Comparison of ENCODE assay signal across 20 mouse cellular contexts in the genomic region with DNA sequence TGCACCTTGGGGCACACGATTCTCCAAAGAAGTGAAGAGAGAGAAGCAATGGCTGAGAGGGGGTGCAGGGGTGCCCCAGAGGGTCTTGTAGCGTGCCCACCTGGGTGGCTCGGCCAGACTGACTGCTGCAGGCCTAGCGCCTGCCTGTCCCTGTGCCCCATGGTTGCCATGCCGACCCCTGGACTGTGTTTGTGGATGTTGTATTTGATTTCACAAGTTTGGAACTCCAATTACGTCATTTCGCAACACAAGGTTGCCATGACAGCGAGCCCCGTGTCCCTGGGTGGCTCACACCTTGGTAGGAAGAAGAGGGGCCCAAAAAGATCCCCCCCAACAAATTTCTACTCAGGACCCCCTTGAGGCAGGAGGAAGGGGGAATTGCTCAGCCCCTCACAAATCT. TPM values are rescaled to one million over a fixed set of nuclear protein-coding genes. Genes with fewer than 3 reads are reported as not detected.
DNase-seq lines count a peak whose midpoint lies in the region; ATAC-seq and TF ChIP-seq lines count a peak whose summit lies in the region.
"Had no signal": no experiment of that assay in that cellular context is flagged by ENCODE, and none has a peak within 500 bp of the region (broad histone marks: within the 10 kb centered on the region; RNA-seq: fewer than 3 reads in every experiment).

No protein-coding gene starts in this region.

- H3K9me3 ChIP-seq in lung, embryonic 14.5 days (ENCODE audit: low read depth, low read length): no peaks in the 10 kb centered on the region
- H3K9me3 ChIP-seq: G1E had no signal

- no peak overlapping the region for H3K9ac ChIP-seq in lung, embryonic 14.5 days
- H3K9ac ChIP-seq: forebrain, embryonic 13.5 days; forebrain, postnatal 0 days; heart, embryonic 13.5 days had no signal

- no peak for TF ChIP-seq CTCF in lung, embryonic 14.5 days (IDR thresholded peaks at IDR 0.05; ENCODE audit: low read depth)
- TF ChIP-seq CTCF in C2C12 (IDR thresholded peaks at IDR 0.05; ENCODE audit: control insufficient read depth, insufficient read depth, insufficient read length): no peak

- no peaks in the 10 kb centered on the region for H3K36me3 ChIP-seq in lung, embryonic 14.5 days (ENCODE audit: insufficient read depth)
- H3K36me3 ChIP-seq in C2C12 (ENCODE audit: control insufficient read depth, insufficient read depth): no peaks in the 10 kb centered on the region
- H3K36me3 ChIP-seq: G1E; heart, embryonic 13.5 days had no signal

- no peaks in the 10 kb centered on the region for H3K27me3 ChIP-seq in lung, embryonic 14.5 days (ENCODE audit: insufficient read depth, low read length)
- no peaks in the 10 kb centered on the region for H3K27me3 ChIP-seq in C2C12 (ENCODE audit: control insufficient read depth, insufficient read depth, insufficient read length)
- H3K27me3 ChIP-seq: forebrain, embryonic 13.5 days had no signal

- H3K4me3 ChIP-seq in lung, embryonic 14.5 days (ENCODE audit: low read depth, low read length): no peak overlapping the region
- H3K4me3 ChIP-seq in C2C12 (ENCODE audit: insufficient read depth, poor library complexity, severe bottlenecking): no peak overlapping the region
- H3K4me3 ChIP-seq: forebrain, embryonic 13.5 days; gastrocnemius, adult 2 months; heart, embryonic 13.5 days had no signal

- no peaks in the 10 kb centered on the region for H3K4me1 ChIP-seq in lung, embryonic 14.5 days (ENCODE audit: insufficient read depth)
- H3K4me1 ChIP-seq: forebrain, embryonic 13.5 days; heart, embryonic 13.5 days had no signal

- H3ac ChIP-seq in C2C12 (ENCODE audit: control insufficient read depth, insufficient read length, low read depth): no peak overlapping the region

- no peaks in the 10 kb centered on the region for H3K79me3 ChIP-seq in C2C12 (ENCODE audit: low read depth)

- no peak overlapping the region for H3K27ac ChIP-seq in lung, embryonic 14.5 days (ENCODE audit: low read depth)
- H3K27ac ChIP-seq: forebrain, embryonic 13.5 days; gastrocnemius, adult 2 months; heart, embryonic 13.5 days had no signal

- no peaks in the 10 kb centered on the region for H3K79me2 ChIP-seq in C2C12 (ENCODE audit: control insufficient read depth, insufficient read depth)

- H3K4me2 ChIP-seq in lung, embryonic 14.5 days: no peak overlapping the region
- H3K4me2 ChIP-seq: forebrain, embryonic 13.5 days; heart, embryonic 13.5 days had no signal

- ATAC-seq in lung, embryonic 14.5 days (ENCODE audit: insufficient read depth): no peak
- ATAC-seq: CD4-positive, CD25-positive, alpha-beta regulatory T cell, adult 4 months; forebrain, embryonic 13.5 days; forebrain, postnatal 0 days; hindbrain, embryonic 16.5 days had no signal

- DNase-seq in lung, embryonic 14.5 days: peak; percentile 28
- DNase-seq in lung, postnatal 25 days (ENCODE audit: low spot score): no peak
- peak; percentile 58 for DNase-seq in NIH3T3 (ENCODE audit: low read depth)
- peak; percentile 7 for DNase-seq in lung, postnatal 14 days
- no peak for DNase-seq in kidney, adult 18-20 months
- no peak for DNase-seq in frontal cortex, postnatal 25 days (ENCODE audit: low spot score in 2 of 2)
- DNase-seq: adrenal gland, postnatal 14 days; cerebellum, adult 11-12 months; cerebellum, adult 9-10 months; cerebellum, postnatal 25 days; forebrain, postnatal 0 days; gastrocnemius, adult 2 months; gastrocnemius, postnatal 25 days; heart, postnatal 36 days had no signal

- 59% methylated on average over 9 of the region's 9 CpGs for WGBS in lung, embryonic 14.5 days

TF ChIP-seq in C2C12, 6 proteins besides CTCF, POLR2A, EP300 and RAD21:
- peak; percentile 46 for TF ChIP-seq CEBPB (IDR thresholded peaks at IDR 0.05; ENCODE audit: low read depth)
- TF ChIP-seq MAX (IDR thresholded peaks at IDR 0.05): no peak
- TF ChIP-seq MYOG (IDR thresholded peaks at IDR 0.05; ENCODE audit: control insufficient read depth, extremely low read depth, insufficient read length): no peak
- TF ChIP-seq USF1 (IDR thresholded peaks at IDR 0.05; ENCODE audit: low read depth): no peak
- no peak for TF ChIP-seq FOSL1 (IDR thresholded peaks at IDR 0.05; ENCODE audit: insufficient read depth, low read length, poor library complexity, severe bottlenecking)
- no peak for TF ChIP-seq MYOD1 (IDR thresholded peaks at IDR 0.05; ENCODE audit: control insufficient read depth, insufficient read length, low read depth)
TF ChIP-seq in C2C12: peak in this region for 1.

RNA-seq across cellular contexts. Expression of a gene that starts 32.4 kb away (rescaled TPM):
- 1.2 and 1.3 TPM in 2 replicates for polyA plus RNA-seq in lung, embryonic 14.5 days (2014; fragmentation: Nextera tagmentation; extraction: Ambion mirVana)
- polyA plus RNA-seq in C2C12 (2012; fragmentation: generic; extraction: Trizol): 3.3 TPM
- polyA plus RNA-seq: G1E had no signal

Comparison
In these comparisons a context has a peak if more than half of its experiments do, and no peak if none do; other contexts are left out.
1. DNase-seq: peak in lung, embryonic 14.5 days (single experiment), NIH3T3 (single experiment) and lung, postnatal 14 days (single experiment); none in lung, postnatal 25 days (single experiment), kidney, adult 18-20 months (single experiment) and frontal cortex, postnatal 25 days (0 of 2).